ENCODE assay signal across 8 mouse cellular contexts in the genomic region with DNA sequence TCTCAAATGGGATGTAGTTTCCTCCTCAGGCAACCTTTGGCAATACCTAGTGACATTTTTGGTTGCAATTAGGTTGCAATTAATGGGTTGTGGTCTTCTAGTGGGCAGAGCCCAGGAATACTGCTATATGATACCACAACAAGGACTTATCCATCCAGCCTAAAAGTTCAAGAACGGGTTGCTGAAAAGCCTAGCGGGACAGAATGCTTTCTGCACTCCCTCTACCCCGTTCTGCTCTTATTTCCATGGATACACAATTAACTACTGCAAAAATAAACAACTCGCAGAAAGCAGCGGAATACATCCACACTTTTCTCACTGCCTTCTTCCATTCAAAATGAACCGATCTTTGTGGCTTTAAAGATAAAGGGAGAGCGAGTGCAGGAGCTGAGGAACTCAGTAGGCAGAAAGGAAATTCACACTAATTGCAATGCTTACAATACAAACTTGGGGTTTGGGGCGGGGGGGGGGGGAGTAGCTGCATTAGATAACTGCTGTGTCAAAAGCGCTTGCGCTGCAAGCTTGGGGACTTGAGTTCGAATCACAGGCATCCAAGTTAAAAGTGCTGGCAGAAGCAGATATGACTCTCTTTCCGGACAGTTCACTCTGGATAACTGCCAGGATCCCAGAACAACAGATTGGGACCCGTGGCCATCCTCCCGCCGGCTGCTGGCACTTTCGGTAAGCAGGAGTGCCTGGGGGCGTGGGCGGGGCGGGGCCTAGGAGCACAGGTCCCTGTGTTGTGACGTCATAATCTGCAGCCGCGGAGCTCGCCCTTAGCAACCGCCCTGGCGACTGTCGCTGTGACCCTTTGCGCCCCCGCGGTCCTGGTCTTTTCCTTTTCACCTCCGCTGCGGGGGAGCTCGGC. TPM values are rescaled to one million over a fixed set of nuclear protein-coding genes. Genes with fewer than 3 reads are reported as not detected.
DNase-seq lines count a peak whose midpoint lies in the region; TF ChIP-seq lines count a peak whose summit lies in the region.

A gene (plus strand): TSS at position 766 of the 868 bp plus-strand sequence.

- no peaks in the 10 kb centered on the region for H3K36me3 ChIP-seq in macrophage (ENCODE audit: inconsistent target)

- intact Hi-C loops in left cerebral cortex, adult 2 months (cut with DNase I): loop anchor here (5.0 kb wide), 1 partner anchor 55 kb away; no protein-coding TSS in a partner anchor

- H3K4me1 ChIP-seq in cortical plate, adult 2 months (ENCODE audit: control insufficient read depth, insufficient read depth, low read length): peaks cover 2% of the 10 kb centered on the region; the same call in 1 of the 2 replicates

- H3K27ac ChIP-seq in cortical plate, adult 2 months (ENCODE audit: insufficient read depth, low read length): peak within 1 kb of the TSS; percentile 6; the same call in 1 of the 2 replicates
- peak within 1 kb of the TSS; percentile 95 for H3K27ac ChIP-seq in left cerebral cortex, adult 2 months
- no peak within 1 kb of the TSS for H3K27ac ChIP-seq in macrophage

- TF ChIP-seq POLR2A in cortical plate, adult 2 months (IDR thresholded peaks at IDR 0.05; ENCODE audit: extremely low read depth, insufficient read depth, low read length): peak; percentile 46; the same call in 1 of the 2 replicates

- TF ChIP-seq CTCF in cortical plate, adult 2 months (IDR thresholded peaks at IDR 0.05; ENCODE audit: extremely low read depth, insufficient read depth, low read length): no peak
- no peak for TF ChIP-seq CTCF in left cerebral cortex, adult 2 months (IDR thresholded peaks at IDR 0.05)

- H3K79me2 ChIP-seq in macrophage (ENCODE audit: inconsistent target): no peaks in the 10 kb centered on the region

- WGBS in macrophage (ENCODE audit: missing documents): 6% methylated on average over 32 of the region's 32 CpGs

- peak; percentile 87 for DNase-seq in adipocyte (ENCODE audit: low spot score)
- DNase-seq in gastrocnemius, adult 8-10 months (ENCODE audit: low spot score in 2 of 2): peak; percentile 61 to 68
- peak; percentile 50 for DNase-seq in hindlimb bud, embryonic 11.5 days (ENCODE audit: extremely low spot score, low read depth, low spot score)
- DNase-seq in left cerebral cortex, adult 2 months (ENCODE audit: extremely low spot score in 1 of 2, low spot score in 2 of 2): peak; percentile 83 to 87
- peak; percentile 69 for DNase-seq in retina, postnatal 7 days (ENCODE audit: low read depth, low spot score)
- DNase-seq in urinary bladder, adult 18-20 months (ENCODE audit: low spot score in 2 of 2): peak; percentile 58 to 81

- H3K4me3 ChIP-seq in cortical plate, adult 2 months (ENCODE audit: insufficient read depth, low read length): peak within 1 kb of the TSS; percentile 86
- peak within 1 kb of the TSS; percentile 78 for H3K4me3 ChIP-seq in left cerebral cortex, adult 2 months
- peak within 1 kb of the TSS; percentile 87 for H3K4me3 ChIP-seq in macrophage (ENCODE audit: inconsistent target)

RNA-seq across cellular contexts. Expression of the gene that starts here (rescaled TPM):
- 26.5 and 27.0 TPM in 2 replicates for polyA plus RNA-seq in cortical plate, adult 2 months (2012; rRNA removed)
- total RNA-seq in gastrocnemius, adult 8-10 months (2022): 1 to 10 TPM; 3.0 to 4.0 (median 3.4) TPM
- 10 to 100 TPM; 34.3 to 39.7 TPM for total RNA-seq in left cerebral cortex, adult 2 months (2021)
- 10 to 100 TPM in 18 of 26 experiments, 1 to 10 TPM in 8; 1.9 to 46.0 (median 18.9) TPM for total RNA-seq in macrophage (2018; cell fraction: chromatin; rRNA removed)
- total RNA-seq in macrophage (2018; cell fraction: cytosol; rRNA removed): 1 to 10 TPM in 25 of 26 experiments, under 1 TPM in 1; 0.91 to 5.5 (median 3.7) TPM
- 10 to 100 TPM in 11 of 26 experiments, 1 to 10 TPM in 15; 1.4 to 31.8 (median 9.1) TPM for total RNA-seq in macrophage (2018; cell fraction: nucleus; rRNA removed)
- 3.7 to 6.6 TPM (median 4.3 TPM) in 3 replicates for polyA plus RNA-seq in macrophage (2018)

Comparison
In these comparisons a context has a peak if more than half of its experiments do, and no peak if none do; other contexts are left out.
1. RNA of the gene that starts here (total RNA-seq): 34.3 to 39.7 TPM in left cerebral cortex, adult 2 months; 3.0 to 4.0 TPM in gastrocnemius, adult 8-10 months; every median in the first group is over 4 times any median in the second.
2. Peak in every context shown above with its lines, with median percentiles within 50 percentile points of each other: DNase-seq and H3K4me3 ChIP-seq.